Mouse (Mus musculus) liver, embryonic 13.5 days (tissue): ENCODE data around the gene Capzb. TPM values are rescaled to one million over a fixed set of nuclear protein-coding genes. Genes with fewer than 3 reads are reported as not detected.

Experiments
- ATAC-seq: fragments of 200-750 bp; cut with Nextera tagmentation; 2 replicates; pipeline ENCODE4 v1.8.0; 2017; ENCODE audit warnings: low read depth, mild to moderate bottlenecking, moderate number of reproducible peaks, moderate library complexity
- DNase-seq: peaks from one replicate; pipeline ENCODE4 v3.0.0; 2022
- H3K27ac ChIP-seq: fragments of 300-500 bp; sonication (generic); 2 replicates; pipeline ENCODE4 v1.5.1; 2015; ENCODE audit warnings: moderate library complexity, mild to moderate bottlenecking, inconsistent platforms
- H3K27me3 ChIP-seq: fragments of 300-500 bp; sonication (generic); 2 replicates; pipeline ENCODE4 v1.6.1; 2015; ENCODE audit warnings: mild to moderate bottlenecking, inconsistent platforms
- H3K36me3 ChIP-seq: fragments of 300-500 bp; sonication (generic); 2 replicates; pipeline ENCODE4 v1.6.1; 2015; ENCODE audit warnings: mild to moderate bottlenecking, inconsistent platforms
- H3K4me1 ChIP-seq: fragments of 300-500 bp; sonication (generic); replicated peaks from 2 replicates; pipeline ENCODE4 v1.6.1; 2015; ENCODE audit warnings: inconsistent platforms
- H3K4me2 ChIP-seq: fragments of 300-500 bp; sonication (generic); 2 replicates; pipeline ENCODE4 v1.6.1; 2015; ENCODE audit warnings: inconsistent platforms, mild to moderate bottlenecking, moderate library complexity
- H3K4me3 ChIP-seq: fragments of 300-500 bp; sonication (generic); replicated peaks from 2 replicates; pipeline ENCODE4 v1.5.1; 2015; ENCODE audit warnings: mild to moderate bottlenecking, inconsistent platforms
- H3K9ac ChIP-seq: fragments of 300-500 bp; sonication (generic); 2 replicates; pipeline ENCODE4 v1.6.1; 2015; ENCODE audit warnings: mild to moderate bottlenecking, inconsistent platforms
- H3K9me3 ChIP-seq: fragments of 300-500 bp; sonication (generic); replicated peaks from 2 replicates; pipeline ENCODE4 v1.6.1; 2016; ENCODE audit warnings: inconsistent platforms
- WGBS: fragments of 180-500 bp; shearing (Covaris S2); methylation state at CpG from one replicate; pipeline ENCODE4 v1.1.7; 2015; ENCODE audit not compliant: insufficient replicate concordance; 5-methylcytosine and 5-hydroxymethylcytosine counted together
- polyA plus RNA-seq: library from polyadenylated mRNA; unstranded; fragments of >200 nt; fragmentation: Nextera tagmentation; extraction: Ambion mirVana; gene quantifications from 2 replicates; pipeline ENCODE4 v1.2.1, GENCODE M21; 2015

The Capzb gene
- polyA plus RNA-seq, 1 experiment from 2014 or later = 173 TPM

DNA sequence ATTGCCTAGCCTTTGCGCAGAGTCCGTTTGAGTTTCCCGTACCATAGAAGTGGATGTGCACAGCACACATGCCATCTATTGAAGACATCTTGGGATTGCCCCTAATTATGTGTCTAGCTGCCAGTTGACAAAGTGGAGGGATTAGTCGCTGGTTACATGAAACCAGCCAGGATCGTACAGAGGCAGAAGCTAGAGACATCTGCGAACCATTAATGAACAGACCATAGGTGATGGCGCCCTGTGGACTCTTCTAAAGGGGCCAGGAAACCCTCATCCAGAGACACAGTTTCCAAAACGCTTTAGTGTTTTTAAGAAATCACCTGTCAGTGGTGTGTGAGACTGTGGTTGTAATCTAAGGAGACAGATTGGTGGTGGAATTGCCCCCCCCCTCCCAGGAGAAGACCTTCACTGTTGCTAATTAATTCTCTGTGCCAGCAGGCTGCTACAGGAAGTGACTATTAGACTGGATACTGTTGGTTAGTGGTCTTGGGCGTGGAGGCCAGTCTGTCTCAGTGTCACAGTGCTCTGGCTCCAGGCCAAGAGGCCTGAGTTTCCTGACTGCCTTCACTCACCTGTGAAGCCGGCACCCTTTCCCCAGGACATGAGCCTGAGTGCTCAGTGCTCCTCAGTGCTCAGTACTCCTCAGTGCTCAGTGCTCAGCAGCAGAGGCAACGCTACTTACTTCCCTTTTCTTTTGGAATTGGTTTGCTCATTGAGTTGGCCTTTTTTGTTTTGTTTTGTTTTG lies 37.8 kb downstream of the Capzb start:
- WGBS = 65% methylated on average over 11 of the region's 11 CpGs
- Histone ChIP-seq H3K9me3 (no peaks in the 10 kb centered on the region), H3K9ac (no peak overlapping the region), H3K27me3 (no peaks in the 10 kb centered on the region), H3K36me3 (peaks cover 22% of the 10 kb centered on the region), H3K4me3 (no peak overlapping the region), H3K4me1 (peaks cover 87% of the 10 kb centered on the region), H3K27ac (no peak overlapping the region), H3K4me2 (no peak overlapping the region)
- no peak for DNase-seq
- ATAC-seq = no peak

DNA sequence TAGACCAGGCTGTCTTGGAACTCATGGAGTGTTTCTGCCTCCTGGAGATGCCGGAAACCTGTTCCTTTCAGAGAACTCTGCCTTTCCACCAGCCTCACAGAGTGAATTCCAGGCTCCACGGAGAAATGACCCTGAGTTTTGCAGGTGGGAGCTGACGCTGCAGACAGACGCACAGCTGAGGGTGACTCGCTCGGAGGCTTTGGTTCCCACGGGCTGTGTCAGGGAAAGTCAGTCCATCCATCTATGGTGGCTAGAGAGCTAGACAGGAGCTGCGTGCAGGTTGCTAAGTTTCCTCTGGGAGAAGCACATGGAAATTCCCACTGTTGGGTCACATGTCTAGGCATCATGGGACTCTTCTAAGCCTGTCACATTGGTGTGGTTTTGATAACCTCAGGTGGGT lies 38.5 kb downstream of the Capzb start:
- 80% methylated on average over 8 of the region's 8 CpGs for WGBS
- peaks cover 84% of the 10 kb centered on the region for H3K4me1 ChIP-seq

DNA sequence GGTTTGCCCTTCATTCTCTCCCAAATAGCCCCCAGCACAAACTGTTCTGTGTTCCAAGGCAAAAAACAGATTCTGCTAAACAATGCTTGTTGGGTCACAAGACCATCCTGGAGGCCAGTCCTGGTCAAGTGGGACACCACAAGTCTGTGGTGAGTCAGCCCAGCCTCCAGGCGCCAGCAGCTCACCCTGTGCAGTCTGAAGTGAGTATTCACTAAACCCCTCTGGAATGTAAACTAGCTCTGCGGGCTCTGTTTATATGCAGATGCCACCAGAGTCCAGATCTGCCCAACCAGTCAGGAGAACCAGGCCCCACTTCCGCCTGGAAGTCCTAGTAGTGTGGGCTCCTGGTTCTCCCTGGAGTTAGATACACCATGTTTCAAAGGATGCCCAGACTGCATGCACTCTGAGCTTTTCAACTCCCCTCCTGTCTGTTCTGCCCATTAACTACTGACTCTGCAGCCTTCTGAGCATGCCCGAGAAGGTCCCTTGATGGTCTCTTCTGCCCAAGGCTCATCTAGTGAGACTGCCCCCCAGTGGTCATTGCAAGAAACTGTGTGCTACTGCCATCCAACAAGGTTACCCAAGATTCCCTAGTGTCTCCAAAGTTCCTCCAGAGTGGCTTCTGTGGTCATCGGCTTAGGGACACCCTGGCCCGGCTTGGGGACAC lies 39.9 kb downstream of the Capzb start:
- ATAC-seq (peak; percentile 26; the same call in 1 of the 2 replicates), DNase-seq (peak; percentile 13)
- Histone ChIP-seq H3K4me2 (no peak overlapping the region), H3K4me3 (no peak overlapping the region), H3K4me1 (peaks cover 72% of the 10 kb centered on the region), H3K27me3 (no peaks in the 10 kb centered on the region), H3K9me3 (no peaks in the 10 kb centered on the region), H3K27ac (no peak overlapping the region), H3K36me3 (0 out of 2 replicates have a peak, but pooled peaks cover 16% of the 10 kb centered on the region), H3K9ac (no peak overlapping the region)
- WGBS = 62% methylated on average over 6 of the region's 6 CpGs

More for the DNA sequence above, 38.5 kb downstream of the Capzb start:
- no peak overlapping the region for H3K27ac ChIP-seq
- no peak for ATAC-seq
- H3K4me3 ChIP-seq = no peak overlapping the region
- no peak for DNase-seq
- no peaks in the 10 kb centered on the region for H3K9me3 ChIP-seq
- H3K4me2 ChIP-seq = no peak overlapping the region
- H3K36me3 ChIP-seq = peaks cover 16% of the 10 kb centered on the region
- no peaks in the 10 kb centered on the region for H3K27me3 ChIP-seq
- H3K9ac ChIP-seq = no peak overlapping the region

DNA sequence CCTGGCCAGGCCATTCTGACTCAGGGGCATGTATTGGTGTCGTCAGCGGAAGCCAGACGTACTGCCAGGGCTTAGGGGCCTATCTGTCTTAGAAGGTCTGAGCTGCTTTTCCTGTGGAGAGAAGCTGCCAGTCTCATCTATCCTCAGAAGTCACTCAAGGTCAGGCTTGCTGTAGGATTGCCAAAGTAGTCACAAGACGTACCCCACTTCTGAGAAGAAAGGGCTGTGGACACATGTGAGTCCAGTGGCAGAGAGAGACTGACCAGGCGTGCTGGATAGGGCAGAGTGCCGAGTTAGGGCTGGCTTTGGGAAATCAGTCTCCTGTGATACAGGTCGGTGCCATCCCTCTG lies 40.4 kb downstream of the Capzb start:
- H3K4me3 ChIP-seq = no peak overlapping the region
- no peak overlapping the region for H3K9ac ChIP-seq
- H3K27me3 ChIP-seq = no peaks in the 10 kb centered on the region
- 0 out of 2 replicates have a peak, but pooled peaks cover 16% of the 10 kb centered on the region for H3K36me3 ChIP-seq
- no peak overlapping the region for H3K27ac ChIP-seq
- ATAC-seq (0 out of 2 replicates have a peak, but pooled peaks have one; percentile 21), DNase-seq (no peak)
- H3K9me3 ChIP-seq = no peaks in the 10 kb centered on the region
- H3K4me2 ChIP-seq = no peak overlapping the region
- peaks cover 67% of the 10 kb centered on the region for H3K4me1 ChIP-seq
- 71% methylated on average over 7 of the region's 7 CpGs for WGBS

DNA sequence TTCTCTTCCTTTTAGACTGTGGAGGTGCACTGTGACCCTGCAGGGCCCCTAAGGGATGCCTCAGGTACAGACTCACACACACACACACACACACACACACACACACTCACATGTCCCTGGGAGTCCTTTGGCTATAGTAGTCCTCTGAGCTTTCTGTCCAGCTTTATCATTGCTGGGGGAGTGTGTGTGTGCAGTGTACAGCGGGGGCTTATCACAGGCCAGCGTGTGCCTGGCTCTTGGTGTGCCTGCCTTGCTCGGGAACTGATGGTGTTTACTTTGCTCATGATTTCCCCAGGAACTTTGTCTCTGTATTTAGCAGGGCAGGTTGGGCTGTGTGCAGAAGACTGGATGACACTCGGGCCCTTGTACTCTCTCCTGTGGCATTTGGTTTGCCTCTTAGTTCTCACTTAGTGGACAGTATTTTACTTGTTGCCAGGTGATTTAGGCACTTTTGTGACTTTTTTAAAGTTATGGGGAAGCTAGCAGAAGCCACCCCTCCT lies 41.1 kb downstream of the Capzb start:
- Histone ChIP-seq H3K4me1 (peaks cover 62% of the 10 kb centered on the region), H3K9ac (no peak overlapping the region)
- no peak for DNase-seq

DNA sequence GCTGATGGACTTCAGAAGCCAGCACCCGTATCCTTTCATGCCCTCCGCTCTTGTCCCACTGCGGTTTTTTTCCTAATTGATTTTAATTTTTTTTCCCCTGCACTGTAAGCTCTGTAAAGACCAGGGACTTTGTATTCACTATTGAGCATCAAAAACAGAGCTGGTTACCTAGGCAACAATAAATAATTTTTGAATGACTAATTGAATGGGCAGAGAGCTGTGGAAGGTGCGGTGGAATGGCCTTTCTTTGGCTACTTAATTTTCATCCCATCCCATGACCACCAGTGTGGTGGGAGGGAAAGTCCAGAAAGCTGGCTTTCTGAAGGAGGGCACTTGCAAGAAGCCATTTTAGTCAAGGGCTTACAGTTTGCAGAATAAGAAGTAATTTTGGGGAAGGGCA lies 41.6 kb downstream of the Capzb start:
- peaks cover 24% of the 10 kb centered on the region for H3K36me3 ChIP-seq
- peaks cover 58% of the 10 kb centered on the region for H3K4me1 ChIP-seq
- no peak overlapping the region for H3K4me3 ChIP-seq
- DNase-seq (no peak), ATAC-seq (no peak)
- no peak overlapping the region for H3K4me2 ChIP-seq
- H3K27ac ChIP-seq = no peak overlapping the region
- no peak overlapping the region for H3K9ac ChIP-seq
- H3K9me3 ChIP-seq = no peaks in the 10 kb centered on the region
- no peaks in the 10 kb centered on the region for H3K27me3 ChIP-seq
- WGBS = 82% methylated on average over 4 of the region's 4 CpGs

More for the DNA sequence above, 41.1 kb downstream of the Capzb start:
- Histone ChIP-seq H3K27me3 (no peaks in the 10 kb centered on the region), H3K4me2 (no peak overlapping the region), H3K9me3 (no peaks in the 10 kb centered on the region), H3K27ac (no peak overlapping the region), H3K4me3 (no peak overlapping the region), H3K36me3 (peaks cover 21% of the 10 kb centered on the region)
- ATAC-seq = peak; percentile 52
- 34% methylated on average over 4 of the region's 4 CpGs for WGBS

DNA sequence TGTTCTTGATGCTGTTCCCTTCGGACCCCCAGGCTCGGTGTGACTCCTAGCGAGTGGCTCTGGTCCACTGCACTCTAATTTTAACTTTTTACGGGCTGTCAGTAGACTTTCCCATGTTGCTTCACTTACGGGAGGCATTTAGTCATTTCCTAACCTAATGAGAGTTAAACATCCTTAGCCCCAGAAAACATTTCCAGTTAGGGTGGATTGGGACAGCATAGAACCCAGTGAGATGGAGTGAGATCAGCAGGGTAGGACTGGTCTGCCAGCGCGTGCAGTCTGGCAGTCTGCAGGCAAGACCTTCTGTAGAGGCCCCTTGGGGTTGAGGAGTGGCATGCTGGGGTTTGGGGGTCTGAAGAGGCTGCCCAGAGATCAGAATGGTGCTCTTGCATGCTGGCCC lies 42.9 kb downstream of the Capzb start:
- no peaks in the 10 kb centered on the region for H3K27me3 ChIP-seq
- H3K9ac ChIP-seq = no peak overlapping the region
- no peak overlapping the region for H3K4me3 ChIP-seq
- no peak overlapping the region for H3K27ac ChIP-seq
- peaks cover 48% of the 10 kb centered on the region for H3K4me1 ChIP-seq
- ATAC-seq (no peak), DNase-seq (no peak)
- H3K4me2 ChIP-seq = no peak overlapping the region
- 88% methylated on average over 7 of the region's 7 CpGs for WGBS
- H3K36me3 ChIP-seq = peaks cover 36% of the 10 kb centered on the region
- no peaks in the 10 kb centered on the region for H3K9me3 ChIP-seq

DNA sequence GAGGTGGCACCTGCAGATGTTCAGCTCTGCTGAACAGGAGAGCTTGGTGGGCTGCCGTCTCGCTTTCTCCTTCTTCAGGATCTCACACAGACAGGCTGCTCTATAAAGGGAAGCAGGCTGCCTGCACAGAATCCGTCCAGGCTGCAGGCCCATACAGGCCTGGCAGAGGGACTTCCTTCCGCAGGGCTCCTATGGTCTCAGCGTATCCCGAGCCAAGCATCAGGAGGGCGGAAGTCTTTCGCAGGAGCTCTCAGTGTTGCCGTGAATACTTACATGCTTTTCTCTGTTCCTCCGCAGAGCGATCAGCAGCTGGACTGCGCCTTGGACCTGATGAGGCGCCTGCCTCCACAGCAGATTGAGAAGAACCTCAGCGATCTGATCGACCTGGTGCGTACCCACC lies 45.9 kb downstream of the Capzb start:
- H3K4me2 ChIP-seq = no peak overlapping the region
- peaks cover 53% of the 10 kb centered on the region for H3K36me3 ChIP-seq
- H3K27me3 ChIP-seq = no peaks in the 10 kb centered on the region
- H3K27ac ChIP-seq = no peak overlapping the region; the same call in 1 of the 2 replicates
- no peak for DNase-seq
- no peak overlapping the region for H3K9ac ChIP-seq
- peaks cover 19% of the 10 kb centered on the region for H3K4me1 ChIP-seq
- ATAC-seq = no peak
- H3K9me3 ChIP-seq = no peaks in the 10 kb centered on the region
- WGBS = 84% methylated on average over 16 of the region's 16 CpGs
- no peak overlapping the region for H3K4me3 ChIP-seq

DNA sequence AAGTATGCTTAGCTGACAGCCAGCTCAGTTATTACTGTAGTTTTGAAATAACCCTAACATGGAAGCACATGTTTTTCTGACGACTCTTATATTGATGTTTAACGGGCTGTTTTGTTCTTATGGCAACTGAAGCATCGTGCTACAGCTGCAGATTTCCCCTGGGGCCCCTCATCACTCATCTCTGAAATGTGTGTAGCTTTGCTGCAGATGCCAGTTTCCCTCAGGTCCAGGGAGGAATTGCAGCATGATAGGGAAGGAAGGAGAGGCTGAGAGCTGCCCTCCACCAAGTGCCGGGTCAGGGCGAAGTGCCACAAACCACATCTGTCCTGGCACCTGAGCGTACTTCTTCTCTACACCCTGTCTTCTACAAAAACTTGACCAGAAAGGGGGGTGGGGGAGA lies 47.6 kb downstream of the Capzb start:
- H3K27ac ChIP-seq = no peak overlapping the region
- ATAC-seq (no peak), DNase-seq (no peak)
- H3K4me2 ChIP-seq = no peak overlapping the region
- H3K36me3 ChIP-seq = peaks cover 52% of the 10 kb centered on the region
- H3K27me3 ChIP-seq = no peaks in the 10 kb centered on the region
- no peaks in the 10 kb centered on the region for H3K9me3 ChIP-seq
- WGBS = 82% methylated on average over 6 of the region's 6 CpGs
- no peak overlapping the region for H3K9ac ChIP-seq
- no peak overlapping the region for H3K4me3 ChIP-seq
- H3K4me1 ChIP-seq = peaks cover 9% of the 10 kb centered on the region; the same call in 1 of the 2 replicates

DNA sequence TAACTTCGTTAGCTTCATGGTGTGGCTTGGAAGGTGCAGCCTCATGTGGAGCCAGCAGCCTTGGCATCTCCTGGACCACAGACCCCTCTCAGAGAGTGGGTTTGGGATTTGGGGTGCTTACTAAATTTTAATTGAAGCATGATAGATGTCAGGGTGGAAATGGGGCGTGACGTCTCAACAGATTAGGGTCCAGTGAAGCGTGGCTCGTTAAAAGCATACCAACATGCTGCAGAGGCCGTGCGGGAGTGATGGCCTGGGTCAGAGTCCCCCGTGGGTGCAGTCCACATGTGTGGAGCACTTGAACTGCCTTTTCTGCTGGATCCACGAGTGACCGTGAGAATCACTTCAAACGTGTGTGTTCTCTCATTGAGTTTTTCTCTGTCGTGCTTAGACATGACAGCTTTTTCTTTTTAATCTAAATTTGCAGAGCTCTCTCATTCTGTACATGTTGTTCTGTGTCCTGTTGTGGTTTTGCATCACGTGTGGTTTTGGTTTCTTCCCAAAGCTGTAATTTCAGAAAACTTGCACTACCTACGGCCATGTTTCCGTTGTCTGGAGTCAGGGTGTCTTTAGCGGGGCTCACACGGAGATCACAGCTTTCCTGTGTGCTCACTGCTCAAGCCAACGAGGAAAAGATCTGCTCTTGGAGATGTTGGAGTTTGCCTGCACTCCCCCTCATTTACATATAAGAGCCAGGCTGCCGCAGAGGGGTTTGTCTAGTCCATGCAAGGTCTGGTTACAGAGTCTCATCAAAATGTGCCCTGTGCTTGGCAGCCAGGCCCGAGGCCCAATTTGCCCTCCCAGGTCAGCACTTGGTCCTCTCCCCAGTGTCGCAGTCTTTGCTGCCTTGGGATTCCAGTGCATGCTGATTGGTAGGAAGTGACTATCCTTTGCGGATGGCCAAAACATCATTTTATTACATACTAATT lies 49.2 kb downstream of the Capzb start:
- Histone ChIP-seq H3K9ac (no peak overlapping the region), H3K4me1 (0 out of 2 replicates have a peak, but pooled peaks cover 6% of the 10 kb centered on the region), H3K4me3 (no peak overlapping the region), H3K27me3 (no peaks in the 10 kb centered on the region), H3K4me2 (no peak overlapping the region), H3K36me3 (peaks cover 55% of the 10 kb centered on the region), H3K27ac (no peak overlapping the region), H3K9me3 (no peaks in the 10 kb centered on the region)
- DNase-seq (no peak), ATAC-seq (no peak)
- 80% methylated on average over 22 of the region's 22 CpGs for WGBS

DNA sequence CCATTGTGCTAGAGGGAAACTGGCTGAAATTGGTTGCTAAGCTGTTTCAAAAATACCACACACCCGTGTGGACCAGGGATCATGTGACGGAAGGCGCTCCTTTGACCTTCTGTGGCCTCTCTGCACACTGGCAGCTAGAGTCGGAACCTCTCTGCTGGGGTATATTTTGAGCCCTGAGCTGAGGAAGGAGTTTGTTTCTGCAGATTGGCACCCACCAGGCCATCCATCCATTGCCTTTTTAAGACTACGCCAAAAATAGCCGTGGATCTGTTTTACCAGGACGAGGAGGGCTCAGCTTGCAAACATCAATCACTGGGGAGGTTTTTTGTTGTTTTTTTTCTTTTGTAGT lies 49.9 kb downstream of the Capzb start:
- H3K4me3 ChIP-seq = no peak overlapping the region
- no peak overlapping the region for H3K4me2 ChIP-seq
- WGBS = 78% methylated on average over 7 of the region's 7 CpGs
- H3K27ac ChIP-seq = no peak overlapping the region
- H3K4me1 ChIP-seq = 0 out of 2 replicates have a peak, but pooled peaks cover 6% of the 10 kb centered on the region
- no peak for ATAC-seq
- peaks cover 60% of the 10 kb centered on the region for H3K36me3 ChIP-seq
- no peak overlapping the region for H3K9ac ChIP-seq
- no peaks in the 10 kb centered on the region for H3K27me3 ChIP-seq
- no peaks in the 10 kb centered on the region for H3K9me3 ChIP-seq
- DNase-seq = no peak
